Mouse (Mus musculus) CH12.LX (cell line): ENCODE data around the gene Maco1.

ENCODE experiments used
- CTCF ChIP-seq, 2 experiments: IDR thresholded peaks in 1 of 2; conservative IDR thresholded peaks in 1 of 2; 2 replicates each; pipeline ENCODE4 v1.5.1; 2011 to 2012; ENCODE audit warnings: low read depth in 2 of 2, low read length in 2 of 2, improper control_type of control experiment in 1 of 2, inconsistent platforms in 1 of 2, mild to moderate bottlenecking in 1 of 2, moderate library complexity in 1 of 2
- EP300 ChIP-seq: IDR thresholded peaks from 2 replicates; pipeline ENCODE4 v1.6.1; 2011; ENCODE audit warnings: low read length, improper control_type of control experiment
- USF1 ChIP-seq: IDR thresholded peaks from 2 replicates; pipeline ENCODE4 v1.6.1; 2014; ENCODE audit warnings: low read depth, mild to moderate bottlenecking, inconsistent platforms, low read length, improper control_type of control experiment

DNA sequence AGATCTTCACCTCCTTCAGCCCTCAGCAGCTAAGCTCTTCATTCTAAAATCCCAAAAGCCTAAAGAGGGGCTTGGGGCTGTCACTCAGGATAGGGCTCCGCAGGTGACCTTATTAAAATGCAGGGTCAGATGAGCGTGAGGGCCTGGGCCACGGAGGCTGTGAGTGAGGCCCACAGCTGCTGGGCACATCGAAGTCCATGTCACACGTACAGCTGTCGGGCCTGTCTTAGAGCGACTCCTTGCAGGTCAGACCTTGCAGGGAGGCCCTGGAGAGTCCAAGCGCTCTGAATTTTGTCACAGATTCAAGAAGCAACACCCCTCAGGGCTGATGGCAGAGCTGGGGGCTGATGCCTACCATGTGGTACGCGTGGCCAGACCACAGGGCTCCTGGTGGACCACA, 52.5 kb downstream of the Maco1 start:
- TF ChIP-seq USF1 (no peak), CTCF (conservative IDR thresholded peaks at IDR 0.05 in 1 of 2, IDR thresholded peaks at IDR 0.05 in 1 of 2; ENCODE audit: low read depth in 2 of 2, low read length in 2 of 2) (no peak), EP300 (no peak)
